Mouse (Mus musculus) hindbrain, embryonic 12.5 days (tissue): ENCODE data around the gene Mtx1. TPM values are rescaled to one million over a fixed set of nuclear protein-coding genes. Genes with fewer than 3 reads are reported as not detected.
A peak's percentile ranks its signal among the peaks of the same experiment; 100 is the strongest.

Experiments
- ATAC-seq: fragments of 200-750 bp; cut with Nextera tagmentation; 2 replicates; pipeline ENCODE4 v1.8.0; 2017; ENCODE audit warnings: moderate TSS enrichment; ENCODE audit not compliant: low FRiP score
- H3K27ac ChIP-seq: fragments of 300-500 bp; sonication (generic); 2 replicates; pipeline ENCODE4 v1.5.1; 2016; ENCODE audit warnings: mild to moderate bottlenecking
- H3K27me3 ChIP-seq: fragments of 300-500 bp; sonication (generic); 2 replicates; pipeline ENCODE4 v1.6.1; 2016; ENCODE audit warnings: mild to moderate bottlenecking
- H3K36me3 ChIP-seq: fragments of 300-500 bp; sonication (generic); 2 replicates; pipeline ENCODE4 v1.6.1; 2016; ENCODE audit warnings: mild to moderate bottlenecking
- H3K4me1 ChIP-seq: fragments of 300-500 bp; sonication (generic); 2 replicates; pipeline ENCODE4 v1.6.1; 2016
- H3K4me2 ChIP-seq: fragments of 300-500 bp; sonication (generic); replicated peaks from 2 replicates; pipeline ENCODE4 v1.6.1; 2016; ENCODE audit warnings: mild to moderate bottlenecking
- H3K4me3 ChIP-seq: fragments of 300-500 bp; sonication (generic); 2 replicates; pipeline ENCODE4 v1.5.1; 2016; ENCODE audit warnings: mild to moderate bottlenecking
- H3K9ac ChIP-seq: fragments of 300-500 bp; sonication (generic); 2 replicates; pipeline ENCODE4 v1.6.1; 2016; ENCODE audit warnings: mild to moderate bottlenecking, moderate library complexity
- H3K9me3 ChIP-seq: fragments of 300-500 bp; sonication (generic); replicated peaks from 2 replicates; pipeline ENCODE4 v1.6.1; 2016; ENCODE audit warnings: mild to moderate bottlenecking
- WGBS: fragments of 180-500 bp; shearing (Covaris S2); methylation state at CpG from one replicate; pipeline ENCODE4 v1.1.7; 2016; 5-methylcytosine and 5-hydroxymethylcytosine counted together
- polyA plus RNA-seq: library from polyadenylated mRNA; unstranded; fragments of >200 nt; fragmentation: Nextera tagmentation; extraction: Ambion mirVana; gene quantifications from 2 replicates; pipeline ENCODE4 v1.2.1, GENCODE M21; 2016

Mtx1 gene
- polyA plus RNA-seq, 1 experiment from 2014 or later: 175 TPM

DNA sequence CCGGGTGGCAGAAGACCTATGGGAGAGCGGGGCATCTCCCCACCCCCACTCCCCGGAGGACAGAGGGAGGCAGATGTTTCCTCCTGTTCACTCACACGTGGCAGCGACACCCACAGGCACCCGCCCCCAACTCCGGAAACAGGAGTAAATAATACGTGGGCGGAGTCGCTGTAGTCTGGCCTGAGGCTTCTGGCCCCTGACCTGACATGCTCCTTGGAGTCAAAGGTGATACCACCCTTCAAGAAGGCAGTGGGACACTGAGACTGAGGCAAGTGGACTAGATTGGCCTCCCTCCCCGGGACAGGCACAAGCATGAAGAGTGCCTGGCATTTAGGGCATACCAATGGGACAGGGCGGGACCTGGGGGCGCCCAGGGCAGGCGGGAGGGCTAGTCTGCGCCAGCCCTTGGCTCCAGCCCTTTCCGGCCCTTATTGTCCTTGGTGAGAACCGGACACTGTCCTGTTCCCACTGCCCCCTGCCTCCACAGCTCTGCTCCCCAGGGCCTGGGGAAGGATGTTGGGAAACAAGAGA, 24.5 kb upstream of the Mtx1 start:
- Histone ChIP-seq H3K27ac (no peak overlapping the region), H3K4me3 (no peak overlapping the region), H3K4me2 (peak overlapping the region; percentile 18; the same call in 1 of the 2 replicates), H3K27me3 (peaks cover 14% of the 10 kb centered on the region; the same call in 1 of the 2 replicates), H3K9me3 (no peaks in the 10 kb centered on the region), H3K4me1 (peaks cover 24% of the 10 kb centered on the region), H3K36me3 (peaks cover 8% of the 10 kb centered on the region), H3K9ac (no peak overlapping the region)
- 4% methylated on average over 17 of the region's 17 CpGs for WGBS
- 0 out of 2 replicates have a peak, but pooled peaks have one; percentile 7 for ATAC-seq

DNA sequence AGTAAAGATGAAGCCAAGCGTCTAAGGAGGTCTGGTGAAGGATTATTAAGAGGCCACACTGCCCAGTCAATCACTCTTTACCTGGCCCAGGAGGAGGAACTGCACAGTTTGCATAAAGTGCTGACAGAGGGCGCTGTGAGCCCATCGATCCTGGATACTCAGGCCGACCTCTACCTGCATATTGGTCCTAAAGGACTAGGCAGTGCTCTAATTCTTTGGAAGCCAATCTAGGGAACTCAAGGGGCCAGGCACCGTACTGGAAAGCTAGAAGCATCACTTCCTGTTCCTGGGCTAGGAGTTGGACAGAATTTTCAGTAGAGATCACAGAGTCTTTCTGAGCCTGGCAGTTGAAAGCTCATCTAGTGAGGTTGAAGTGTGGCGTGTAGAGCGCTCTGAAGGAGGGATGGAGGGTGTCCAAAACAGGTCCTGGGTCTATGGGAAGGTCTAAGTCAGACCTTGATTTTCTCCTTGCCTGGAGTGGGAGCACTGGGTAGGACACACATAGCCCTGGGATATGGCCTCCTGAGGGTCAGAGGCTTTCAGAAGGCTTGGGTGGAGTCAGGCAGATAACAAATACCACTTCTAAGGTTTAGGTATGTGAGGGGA, 23.6 kb upstream of the Mtx1 start:
- 24% methylated on average over 7 of the region's 7 CpGs for WGBS

DNA sequence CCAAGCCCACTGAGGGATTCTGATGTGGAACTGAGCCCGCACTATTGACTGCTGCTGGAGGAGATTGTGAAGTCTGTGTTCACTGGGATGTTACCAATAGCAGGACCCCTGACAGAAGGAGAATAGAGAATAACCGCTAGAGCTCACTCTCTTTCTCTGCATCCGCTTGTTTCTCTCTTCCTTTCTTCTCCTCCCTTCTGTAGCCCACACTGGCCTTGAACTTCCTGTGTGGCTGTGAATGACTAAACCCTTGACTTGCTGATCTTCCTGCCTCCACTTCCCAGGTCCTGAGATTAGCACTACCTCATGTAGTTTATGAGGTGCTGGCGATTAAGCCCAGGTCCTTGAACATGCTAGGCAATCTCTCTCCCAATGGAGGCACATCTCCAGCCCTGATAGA, 20.6 kb upstream of the Mtx1 start:
- Histone ChIP-seq H3K9me3 (no peaks in the 10 kb centered on the region), H3K36me3 (peaks cover 9% of the 10 kb centered on the region), H3K4me2 (peak overlapping the region; percentile 77), H3K4me1 (peaks cover 54% of the 10 kb centered on the region), H3K9ac (peak overlapping the region; percentile 75; the same call in 1 of the 2 replicates), H3K4me3 (peak overlapping the region; percentile 73; the same call in 1 of the 2 replicates), H3K27ac (no peak overlapping the region), H3K27me3 (peaks cover 5% of the 10 kb centered on the region; the same call in 1 of the 2 replicates)
- no peak for ATAC-seq
- WGBS: 86% methylated on average over 4 of the region's 4 CpGs

More for the DNA sequence above, 23.6 kb upstream of the Mtx1 start:
- no peak overlapping the region for H3K4me2 ChIP-seq
- H3K27ac ChIP-seq: no peak overlapping the region
- H3K9me3 ChIP-seq: no peaks in the 10 kb centered on the region
- H3K27me3 ChIP-seq: peaks cover 14% of the 10 kb centered on the region; the same call in 1 of the 2 replicates
- no peak overlapping the region for H3K9ac ChIP-seq
- no peak for ATAC-seq
- peaks cover 30% of the 10 kb centered on the region for H3K4me1 ChIP-seq
- H3K4me3 ChIP-seq: no peak overlapping the region
- peaks cover 8% of the 10 kb centered on the region for H3K36me3 ChIP-seq

- H3K4me1 ChIP-seq: peaks cover 51% of the 10 kb centered on the region
Observed at GRCm38 (mm10) chr3:89246261-89247100, 19.6 kb upstream of the Mtx1 start, which contains the start of gene Trim46. Trim46 (minus strand) TSS chr3:89246309.

GRCm38 (mm10) chr3:89245688-89246171, 18.8 kb upstream of the Mtx1 start, which contains the start of gene Krtcap2:
Krtcap2 (plus strand) TSS chr3:89245966.
- WGBS: 4% methylated on average over 20 of the region's 20 CpGs
- no peaks in the 10 kb centered on the region for H3K9me3 ChIP-seq
- H3K27me3 ChIP-seq: no peaks in the 10 kb centered on the region
- peak; percentile 49 for ATAC-seq
- H3K9ac ChIP-seq: peak within 1 kb of the TSS; percentile 75
- H3K27ac ChIP-seq: peak within 1 kb of the TSS; percentile 91
- H3K4me2 ChIP-seq: peak within 1 kb of the TSS; percentile 77
- peaks cover 26% of the 10 kb centered on the region for H3K36me3 ChIP-seq
- H3K4me3 ChIP-seq: peak within 1 kb of the TSS; percentile 73
- peaks cover 44% of the 10 kb centered on the region for H3K4me1 ChIP-seq

More at GRCm38 (mm10) chr3:89246261-89247100, 19.6 kb upstream of the Mtx1 start, which contains the start of gene Trim46:
- 1% methylated on average over 42 of the region's 42 CpGs for WGBS
- Histone ChIP-seq H3K4me3 (peak within 1 kb of the TSS; percentile 73), H3K36me3 (peaks cover 19% of the 10 kb centered on the region), H3K27me3 (no peaks in the 10 kb centered on the region), H3K9ac (peak within 1 kb of the TSS; percentile 75), H3K27ac (peak within 1 kb of the TSS; percentile 91), H3K9me3 (no peaks in the 10 kb centered on the region), H3K4me2 (peak within 1 kb of the TSS; percentile 77)
- ATAC-seq: peak; percentile 67

DNA sequence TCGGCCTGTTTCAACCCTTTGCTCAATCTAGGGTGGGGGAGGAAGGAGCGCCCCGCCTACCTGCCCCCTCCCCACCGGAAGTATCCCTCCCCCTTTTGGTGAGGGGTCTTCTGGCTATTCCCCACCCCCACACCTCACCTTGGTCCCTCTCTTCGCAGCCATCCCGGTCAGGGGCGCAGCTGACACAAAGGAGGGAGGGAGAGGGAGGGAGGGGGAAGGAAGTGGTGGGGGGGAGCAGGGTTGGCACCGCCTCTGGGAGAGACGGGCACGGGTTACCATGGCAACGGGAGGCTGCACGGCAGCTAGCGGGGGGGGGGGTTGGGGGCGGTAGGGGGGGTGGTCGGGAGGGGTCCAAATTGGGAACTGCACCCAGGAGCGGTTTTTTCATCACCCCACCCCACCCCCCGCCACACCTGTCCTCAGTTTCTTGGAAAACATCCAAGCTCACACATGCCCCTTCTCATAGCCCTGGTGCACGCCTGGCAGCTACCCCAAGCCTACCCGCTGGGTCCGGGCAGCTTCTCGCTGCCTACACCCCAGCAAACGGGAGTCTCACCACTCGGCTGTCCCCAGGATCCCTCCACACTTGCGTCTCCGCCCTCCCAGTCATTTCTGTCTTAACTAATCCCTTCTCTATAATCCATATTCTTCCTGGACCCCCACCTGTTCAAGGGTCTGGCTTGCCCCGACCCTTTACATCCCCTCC, 18.2 kb upstream of the Mtx1 start:
- H3K27ac ChIP-seq: peak overlapping the region; percentile 91
- no peaks in the 10 kb centered on the region for H3K27me3 ChIP-seq
- peak overlapping the region; percentile 73 for H3K4me3 ChIP-seq
- under 1% methylated on average over 20 of the region's 26 CpGs for WGBS
- ATAC-seq: peak; percentile 55
- H3K36me3 ChIP-seq: peaks cover 31% of the 10 kb centered on the region
- H3K9ac ChIP-seq: peak overlapping the region; percentile 70
- H3K4me2 ChIP-seq: peak overlapping the region; percentile 77
- no peaks in the 10 kb centered on the region for H3K9me3 ChIP-seq
- peaks cover 41% of the 10 kb centered on the region for H3K4me1 ChIP-seq

GRCm38 (mm10) chr3:89244158-89244981, 17.5 kb upstream of the Mtx1 start:
- Histone ChIP-seq H3K9ac (peak overlapping the region; percentile 70), H3K27me3 (no peaks in the 10 kb centered on the region), H3K9me3 (no peaks in the 10 kb centered on the region), H3K4me1 (peaks cover 41% of the 10 kb centered on the region), H3K36me3 (peaks cover 32% of the 10 kb centered on the region), H3K4me2 (peak overlapping the region; percentile 77), H3K27ac (peak overlapping the region; percentile 91), H3K4me3 (peak overlapping the region; percentile 73)
- WGBS: 11% methylated on average over 25 of the region's 25 CpGs
- ATAC-seq: peak; percentile 46

- 0 out of 2 replicates have a peak, but pooled peaks have one; percentile 3 for ATAC-seq
- Histone ChIP-seq H3K4me1 (peaks cover 41% of the 10 kb centered on the region), H3K9me3 (no peaks in the 10 kb centered on the region), H3K27me3 (0 out of 2 replicates have a peak, but pooled peaks cover 3% of the 10 kb centered on the region), H3K27ac (peak overlapping the region; percentile 91), H3K36me3 (peaks cover 39% of the 10 kb centered on the region), H3K4me3 (peak overlapping the region; percentile 73), H3K9ac (peak overlapping the region; percentile 70), H3K4me2 (peak overlapping the region; percentile 77)
- WGBS: 7% methylated on average over 14 of the region's 14 CpGs
Observed at GRCm38 (mm10) chr3:89243609-89244008, 16.7 kb upstream of the Mtx1 start.

DNA sequence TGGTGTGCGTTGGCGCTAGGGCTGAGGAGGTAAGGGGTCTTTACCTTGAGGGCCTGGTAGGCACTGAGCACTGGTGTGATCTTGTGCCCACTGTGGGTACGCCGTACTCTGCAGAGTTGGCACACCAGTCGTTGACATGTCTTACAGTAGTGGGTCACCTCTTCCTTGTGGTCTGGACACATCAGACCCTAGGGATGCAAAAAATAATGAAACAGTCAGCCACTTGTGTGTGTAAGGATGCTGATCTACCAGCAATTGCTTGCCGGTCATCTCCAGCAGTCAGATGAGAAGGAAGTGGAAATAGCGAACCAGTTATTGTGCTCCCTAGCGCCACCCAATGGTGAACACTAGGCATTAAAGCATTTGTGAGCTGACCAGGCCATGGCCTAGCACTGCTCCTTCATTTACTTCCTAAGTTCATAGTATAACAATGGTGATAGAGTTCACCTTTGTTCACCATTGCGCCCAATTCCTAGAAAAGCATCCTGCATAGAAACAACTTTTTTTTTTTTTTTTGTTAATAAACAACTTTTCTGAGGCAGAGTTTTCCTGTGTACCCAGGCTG, 15.5 kb upstream of the Mtx1 start:
- WGBS: 72% methylated on average over 9 of the region's 9 CpGs
- Histone ChIP-seq H3K27ac (no peak overlapping the region), H3K9me3 (no peaks in the 10 kb centered on the region), H3K4me3 (no peak overlapping the region), H3K4me1 (peaks cover 39% of the 10 kb centered on the region), H3K4me2 (no peak overlapping the region), H3K9ac (no peak overlapping the region), H3K36me3 (peaks cover 47% of the 10 kb centered on the region), H3K27me3 (0 out of 2 replicates have a peak, but pooled peaks cover 4% of the 10 kb centered on the region)
- no peak for ATAC-seq

- WGBS: 70% methylated on average over 10 of the region's 12 CpGs
- peaks cover 84% of the 10 kb centered on the region for H3K36me3 ChIP-seq
- H3K27ac ChIP-seq: no peak overlapping the region
- no peak overlapping the region for H3K4me3 ChIP-seq
- H3K4me2 ChIP-seq: no peak overlapping the region
- H3K9ac ChIP-seq: 0 out of 2 replicates have a peak overlapping the region, but pooled peaks have one; percentile 23
- ATAC-seq: no peak
- peaks cover 10% of the 10 kb centered on the region for H3K4me1 ChIP-seq
- H3K9me3 ChIP-seq: no peaks in the 10 kb centered on the region
- 0 out of 2 replicates have a peak, but pooled peaks cover 4% of the 10 kb centered on the region for H3K27me3 ChIP-seq
Observed at GRCm38 (mm10) chr3:89238494-89238893, 11.6 kb upstream of the Mtx1 start.
